Mouse (Mus musculus) CH12.LX (cell line): ENCODE data around the gene Prpsap2. TPM values are rescaled to one million over a fixed set of nuclear protein-coding genes. Genes with fewer than 3 reads are reported as not detected.

Experiments
- DNase-seq: peaks from one replicate; pipeline ENCODE4 v3.0.0-alpha.2; 2013; ENCODE audit errors: extremely low read depth
- H3K27ac ChIP-seq: 2 replicates; pipeline ENCODE4 v1.5.1; 2012; ENCODE audit warnings: low read depth, mild to moderate bottlenecking, control low read depth, moderate library complexity; ENCODE audit not compliant: insufficient read depth
- H3K27me3 ChIP-seq: replicated peaks from 2 replicates; pipeline ENCODE3; 2012; ENCODE audit warnings: inconsistent platforms
- H3K36me3 ChIP-seq, 2 experiments: replicated peaks in 1 of 2; 2 replicates each; pipeline versions ENCODE3 to v1.6.1; 2012; ENCODE audit warnings: inconsistent platforms in 1 of 2, low read length in 1 of 2, mild to moderate bottlenecking in 1 of 2, mixed read lengths in 1 of 2, moderate library complexity in 1 of 2; ENCODE audit not compliant: control insufficient read depth in 1 of 2, insufficient read depth in 1 of 2
- H3K4me1 ChIP-seq, 2 experiments: 2 replicates each; pipeline ENCODE4 v1.6.1; 2012; ENCODE audit warnings: inconsistent platforms in 1 of 2, moderate library complexity in 1 of 2; ENCODE audit not compliant: insufficient read depth in 2 of 2, control insufficient read depth in 1 of 2
- H3K4me2 ChIP-seq: 2 replicates; pipeline ENCODE4 v1.6.1; 2012; ENCODE audit warnings: low read depth, mild to moderate bottlenecking, control low read depth; ENCODE audit not compliant: poor library complexity, insufficient read depth, severe bottlenecking
- H3K4me3 ChIP-seq, 3 experiments: fragments of 150-350 bp in 1 of 3; sonication (generic) in 1 of 3; replicated peaks in 1 of 3; 2 replicates each; pipeline versions ENCODE3 to v1.5.1; 2011 to 2012; ENCODE audit warnings: low read depth in 2 of 3, low read length in 2 of 3, mild to moderate bottlenecking in 2 of 3, moderate library complexity in 2 of 3, control low read depth in 1 of 3, improper control_type of control experiment in 1 of 3, inconsistent platforms in 1 of 3, mixed read lengths in 1 of 3; ENCODE audit not compliant: poor library complexity in 1 of 3
- H3K79me2 ChIP-seq: replicated peaks from 2 replicates; pipeline ENCODE4 v1.6.1; 2012; ENCODE audit warnings: mild to moderate bottlenecking, moderate library complexity; ENCODE audit not compliant: control insufficient read depth, poor library complexity, insufficient read depth, severe bottlenecking; ENCODE audit errors: extremely low read depth
- H3K9ac ChIP-seq: 2 replicates; pipeline ENCODE4 v1.6.1; 2012; ENCODE audit warnings: low read depth, mild to moderate bottlenecking, control low read depth, moderate library complexity; ENCODE audit not compliant: insufficient read depth
- H3K9me3 ChIP-seq: replicated peaks from 2 replicates; pipeline ENCODE3; 2012; ENCODE audit warnings: low read length, inconsistent platforms, mixed read lengths
- CHD1 ChIP-seq: IDR thresholded peaks from 2 replicates; pipeline ENCODE4 v1.6.1; 2012; ENCODE audit warnings: low read depth, low read length, improper control_type of control experiment, inconsistent platforms
- CTCF ChIP-seq, 2 experiments: IDR thresholded peaks in 1 of 2; conservative IDR thresholded peaks in 1 of 2; 2 replicates each; pipeline ENCODE4 v1.5.1; 2011 to 2012; ENCODE audit warnings: low read depth in 2 of 2, low read length in 2 of 2, improper control_type of control experiment in 1 of 2, inconsistent platforms in 1 of 2, mild to moderate bottlenecking in 1 of 2, moderate library complexity in 1 of 2
- ELF1 ChIP-seq: IDR thresholded peaks from 2 replicates; pipeline ENCODE4 v1.6.1; 2014; ENCODE audit warnings: low read depth, mild to moderate bottlenecking, inconsistent platforms, low read length, improper control_type of control experiment
- EP300 ChIP-seq: IDR thresholded peaks from 2 replicates; pipeline ENCODE4 v1.6.1; 2011; ENCODE audit warnings: low read length, improper control_type of control experiment
- HCFC1 ChIP-seq: IDR thresholded peaks from 2 replicates; pipeline ENCODE4 v1.6.1; 2012; ENCODE audit warnings: low read depth, mild to moderate bottlenecking, inconsistent platforms, low read length, improper control_type of control experiment
- IRF4 ChIP-seq: IDR thresholded peaks from 2 replicates; pipeline ENCODE4 v1.6.1; 2014; ENCODE audit warnings: low read depth, mild to moderate bottlenecking, inconsistent platforms, low read length, improper control_type of control experiment
- MAX ChIP-seq: IDR thresholded peaks from 2 replicates; pipeline ENCODE4 v1.6.1; 2011; ENCODE audit warnings: low read length, improper control_type of control experiment
- MAZ ChIP-seq: IDR thresholded peaks from 2 replicates; pipeline ENCODE4 v1.6.1; 2012; ENCODE audit warnings: low read depth, mild to moderate bottlenecking, inconsistent platforms, low read length, improper control_type of control experiment, moderate library complexity
- NRF1 ChIP-seq: IDR thresholded peaks from 2 replicates; pipeline ENCODE4 v1.6.1; 2014; ENCODE audit warnings: low read depth, mild to moderate bottlenecking, inconsistent platforms, low read length, improper control_type of control experiment, moderate library complexity
- PAX5 ChIP-seq: IDR thresholded peaks from 2 replicates; pipeline ENCODE4 v1.6.1; 2012; ENCODE audit warnings: low read length, inconsistent platforms, mixed read lengths
- POLR2A ChIP-seq: IDR thresholded peaks from 2 replicates; pipeline ENCODE4 v1.6.1; 2011; ENCODE audit warnings: low read depth, mild to moderate bottlenecking, improper control_type of control experiment, low read length
- RAD21 ChIP-seq: IDR thresholded peaks from 2 replicates; pipeline ENCODE4 v1.6.1; 2011; ENCODE audit warnings: low read depth, mild to moderate bottlenecking, low read length, improper control_type of control experiment, moderate library complexity
- RCOR1 ChIP-seq: conservative IDR thresholded peaks from 2 replicates; pipeline ENCODE4 v1.6.1; 2012; ENCODE audit warnings: low read depth, mild to moderate bottlenecking, inconsistent platforms, low read length, improper control_type of control experiment
- SIN3A ChIP-seq: IDR thresholded peaks from 2 replicates; pipeline ENCODE4 v1.6.1; 2012; ENCODE audit warnings: low read length, improper control_type of control experiment, inconsistent platforms
- SMC3 ChIP-seq: IDR thresholded peaks from 2 replicates; pipeline ENCODE4 v1.6.1; 2011; ENCODE audit warnings: low read depth, low read length, improper control_type of control experiment
- TBP ChIP-seq: conservative IDR thresholded peaks from 2 replicates; pipeline ENCODE4 v1.6.1; 2011; ENCODE audit warnings: low read depth, low read length, improper control_type of control experiment
- TCF12 ChIP-seq: IDR thresholded peaks from 2 replicates; pipeline ENCODE4 v1.6.1; 2014; ENCODE audit warnings: low read depth, mild to moderate bottlenecking, inconsistent platforms, low read length, improper control_type of control experiment
- UBTF ChIP-seq: IDR thresholded peaks from 2 replicates; pipeline ENCODE4 v1.6.1; 2012; ENCODE audit warnings: low read depth, mild to moderate bottlenecking, inconsistent platforms, low read length, improper control_type of control experiment, moderate library complexity
- USF2 ChIP-seq: conservative IDR thresholded peaks from 2 replicates; pipeline ENCODE4 v1.6.1; 2011; ENCODE audit warnings: low read depth, low read length, improper control_type of control experiment
- ZC3H11A ChIP-seq: IDR thresholded peaks from 2 replicates; pipeline ENCODE4 v1.6.1; 2012; ENCODE audit warnings: low read depth, mild to moderate bottlenecking, inconsistent platforms, low read length, improper control_type of control experiment
- ZKSCAN1 ChIP-seq: IDR thresholded peaks from 2 replicates; pipeline ENCODE4 v1.6.1; 2012; ENCODE audit warnings: low read depth, inconsistent platforms, low read length, improper control_type of control experiment, borderline replicate concordance
- ZMIZ1 ChIP-seq: IDR thresholded peaks from 2 replicates; pipeline ENCODE4 v1.6.1; 2012; ENCODE audit warnings: low read depth, mild to moderate bottlenecking, inconsistent platforms, low read length, improper control_type of control experiment
- ZNF384 ChIP-seq: IDR thresholded peaks from 2 replicates; pipeline ENCODE4 v1.6.1; 2012; ENCODE audit warnings: low read depth, low read length, improper control_type of control experiment, inconsistent platforms
- dilution Hi-C: fragments of 300-500 bp; cut with MboI; formaldehyde crosslinking; loops from 2 replicates; pipeline ENCODE4 v1.14.3; 2020; ENCODE audit warnings: low sequenced_read_pairs; ENCODE audit not compliant: extremely low pct_unique_long_range_greater_than_20kb, extremely low pct_ligation_motif_present
- in situ Hi-C: fragments of 300-500 bp; cut with MboI; formaldehyde crosslinking; loops from 3 replicates; pipeline ENCODE4 v1.14.3; 2019; ENCODE audit warnings: low sequenced_read_pairs, low pct_ligation_motif_present, low pct_unique_long_range_greater_than_20kb, mixed read lengths
- polyA plus RNA-seq: library from polyadenylated mRNA; unstranded; fragments of >175 nt; gene quantifications from 2 replicates; pipeline ENCODE4 v1.2.1, GENCODE M21; 2012; ENCODE audit warnings: low read depth; ENCODE audit not compliant: insufficient read length
- total RNA-seq, 2 experiments: library from RNA; depleted of rRNA; stranded (reverse); fragments of 300-350 nt in 1 of 2; fragments of >200 nt in 1 of 2; gene quantifications; 2 replicates each; pipeline ENCODE4 v1.2.3; 2012 to 2014

The Prpsap2 gene
- total and polyA plus RNA-seq, 3 experiments: 67.5 to 150 (median 85.6) TPM

DNA sequence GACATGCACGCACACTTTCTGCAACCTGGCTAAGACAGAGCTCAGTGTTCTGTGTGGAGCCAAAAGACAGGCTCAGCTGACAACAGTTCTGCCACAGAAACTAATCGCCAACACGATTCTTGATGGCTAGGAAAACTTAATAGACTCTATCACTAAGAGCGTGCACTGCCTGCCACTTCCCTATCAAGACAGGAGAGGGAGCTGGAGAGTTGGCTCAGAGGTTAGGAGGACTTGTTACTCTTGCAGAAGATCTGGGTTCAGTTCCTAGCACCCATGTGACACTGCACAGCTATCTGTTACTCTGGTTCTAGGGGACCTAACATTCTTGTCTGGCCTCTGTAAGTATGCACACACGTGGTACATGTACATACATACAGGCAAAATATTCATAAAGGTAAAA is 10.3 kb downstream of the Prpsap2 start:
- Histone ChIP-seq H3K9ac (no peak overlapping the region), H3K4me1 (peaks cover 0 to 13% of the 10 kb centered on the region in 2 experiments; a peak in 1 of 4 replicates), H3K27me3 (no peaks in the 10 kb centered on the region), H3K27ac (no peak overlapping the region), H3K9me3 (no peaks in the 10 kb centered on the region), H3K4me3 (no peak overlapping the region), H3K36me3 (peaks cover 77 to 90% of the 10 kb centered on the region in 2 experiments), H3K79me2 (no peaks in the 10 kb centered on the region; the same call in 1 of the 2 replicates), H3K4me2 (no peak overlapping the region)
- in situ Hi-C loops: no loop called here
- DNase-seq: peak; percentile 47
- dilution Hi-C loops: no loop called here
- TF ChIP-seq RCOR1 (no peak), CTCF (conservative IDR thresholded peaks at IDR 0.05 in 1 of 2, IDR thresholded peaks at IDR 0.05 in 1 of 2; ENCODE audit: low read depth in 2 of 2, low read length in 2 of 2) (peak; percentile 71 to 83), EP300 (no peak), ZKSCAN1 (no peak), CHD1 (no peak), TCF12 (no peak), SMC3 (peak; percentile 42), RAD21 (peak; percentile 59), ZNF384 (no peak)

DNA sequence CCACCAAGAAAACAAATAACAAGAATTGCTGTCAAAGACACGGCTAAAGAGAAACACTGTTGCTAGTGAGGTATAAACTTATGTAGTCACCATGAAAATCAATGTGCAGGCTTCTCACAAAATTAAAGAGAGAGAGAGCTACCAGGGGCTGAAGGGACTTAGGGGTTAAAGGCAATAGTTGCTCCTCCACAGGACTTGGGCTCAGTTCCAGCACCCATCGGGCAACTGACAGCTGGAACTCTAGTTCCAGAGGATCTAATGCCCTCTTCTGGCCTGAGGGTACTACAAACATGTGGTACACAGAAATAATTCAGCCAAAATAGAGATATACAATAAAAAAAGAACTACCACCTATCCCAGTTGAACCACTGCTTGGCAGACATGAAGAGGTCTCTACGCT is 14.7 kb downstream of the Prpsap2 start:
- in situ Hi-C loops: no loop called here
- no peak overlapping the region for H3K27ac ChIP-seq
- H3K9ac ChIP-seq: no peak overlapping the region
- no peaks in the 10 kb centered on the region for H3K27me3 ChIP-seq
- no peak overlapping the region for H3K4me3 ChIP-seq
- TF ChIP-seq ZNF384: no peak
- TF ChIP-seq IRF4: no peak
- no peak for TF ChIP-seq ELF1
- no peak for TF ChIP-seq PAX5
- TF ChIP-seq USF2: no peak
- TF ChIP-seq EP300: no peak
- no peak for TF ChIP-seq ZKSCAN1
- no peak for TF ChIP-seq TBP
- no peak for TF ChIP-seq NRF1
- no peak for TF ChIP-seq CTCF (conservative IDR thresholded peaks at IDR 0.05 in 1 of 2, IDR thresholded peaks at IDR 0.05 in 1 of 2; ENCODE audit: low read depth in 2 of 2, low read length in 2 of 2)
- no peak for TF ChIP-seq ZMIZ1
- no peak for TF ChIP-seq POLR2A
- TF ChIP-seq SIN3A: no peak
- TF ChIP-seq TCF12: no peak
- no peak for TF ChIP-seq CHD1
- no peak for TF ChIP-seq MAX
- no peak for TF ChIP-seq UBTF
- no peak for TF ChIP-seq ZC3H11A
- no peak for TF ChIP-seq MAZ
- no peak for TF ChIP-seq HCFC1
- TF ChIP-seq, all 38 proteins: peak for 0
- Histone ChIP-seq H3K4me2 (no peak overlapping the region), H3K9me3 (no peaks in the 10 kb centered on the region), H3K36me3 (peaks cover 69 to 93% of the 10 kb centered on the region in 2 experiments), H3K79me2 (no peaks in the 10 kb centered on the region; the same call in 1 of the 2 replicates), H3K4me1 (peaks cover 0 to 7% of the 10 kb centered on the region in 2 experiments; a peak in 1 of 4 replicates)
- DNase-seq: no peak
- dilution Hi-C loops: no loop called here
